Mouse (Mus musculus): ENCODE data around the gene Rgs3. TPM values are rescaled to one million over a fixed set of nuclear protein-coding genes. Genes with fewer than 3 reads are reported as not detected.

Rgs3 gene
- total RNA-seq, 2 experiments from 2014 or later: 0.30 TPM; not detected in 1

DNA sequence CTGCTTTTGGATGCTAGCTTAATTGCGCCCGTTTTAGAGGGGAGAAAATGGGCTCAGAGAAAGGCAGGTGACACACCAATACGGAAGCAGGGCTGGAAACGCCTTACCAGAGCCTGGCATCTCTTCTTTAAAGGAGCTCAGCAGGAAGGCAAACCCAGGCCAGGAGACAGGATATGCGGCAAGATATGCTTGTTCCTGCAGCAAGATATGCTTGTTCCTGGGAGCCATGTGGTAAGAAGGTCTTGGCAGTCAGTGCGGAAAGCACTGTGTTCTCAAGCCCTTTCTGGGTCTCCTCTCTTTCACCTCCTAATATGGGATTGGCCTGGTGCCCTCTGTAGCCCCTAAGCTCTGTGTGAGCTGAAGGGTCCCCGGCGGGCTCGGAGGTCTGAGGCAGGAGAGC lies 176.2 kb downstream of the Rgs3 start:
- ATAC-seq (replicated peaks; ENCODE audit: low FRiP score, poor library complexity, severe bottlenecking): no peak

DNA sequence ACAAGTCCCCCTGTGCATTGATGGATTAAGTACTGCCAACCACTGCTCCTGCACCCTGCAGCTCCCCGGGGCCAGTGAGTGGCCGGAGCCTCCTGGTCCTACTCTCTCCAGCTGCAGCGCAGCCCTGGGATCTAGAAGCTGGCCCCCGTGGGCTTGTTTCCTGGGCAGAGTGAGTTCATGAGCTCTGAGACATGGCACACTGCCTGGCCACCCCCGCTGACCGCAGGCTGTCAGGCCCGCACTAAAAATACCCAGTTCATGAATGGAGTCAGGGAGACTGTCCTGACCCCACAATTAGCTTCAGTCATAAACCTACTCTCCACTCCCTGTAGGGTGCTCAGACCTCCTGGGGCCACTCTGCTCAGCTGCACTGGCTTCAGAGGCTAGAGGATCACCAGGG lies 176.8 kb downstream of the Rgs3 start:
- ATAC-seq (replicated peaks; ENCODE audit: low FRiP score, poor library complexity, severe bottlenecking): no peak

DNA sequence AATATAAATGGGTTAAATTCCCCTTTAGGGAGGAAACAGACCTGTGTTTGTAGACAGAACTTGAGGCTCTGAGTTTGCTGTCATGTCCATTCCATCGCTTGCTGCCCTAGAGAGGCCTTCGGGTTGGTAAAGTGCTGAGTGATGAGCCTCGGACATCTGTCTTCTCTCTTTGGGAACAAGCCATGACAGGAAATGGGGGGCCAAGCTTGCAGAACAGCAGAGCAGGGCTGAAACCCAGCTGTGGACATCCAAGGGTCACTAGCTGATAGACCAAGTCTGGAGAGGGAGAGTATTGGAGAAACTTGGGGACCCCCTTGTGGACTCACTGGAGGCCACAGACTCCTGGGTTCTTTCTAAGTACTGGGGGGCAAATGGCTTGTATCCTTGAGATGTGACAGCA lies 177.3 kb downstream of the Rgs3 start:
- ATAC-seq (replicated peaks; ENCODE audit: low FRiP score, poor library complexity, severe bottlenecking): no peak

DNA sequence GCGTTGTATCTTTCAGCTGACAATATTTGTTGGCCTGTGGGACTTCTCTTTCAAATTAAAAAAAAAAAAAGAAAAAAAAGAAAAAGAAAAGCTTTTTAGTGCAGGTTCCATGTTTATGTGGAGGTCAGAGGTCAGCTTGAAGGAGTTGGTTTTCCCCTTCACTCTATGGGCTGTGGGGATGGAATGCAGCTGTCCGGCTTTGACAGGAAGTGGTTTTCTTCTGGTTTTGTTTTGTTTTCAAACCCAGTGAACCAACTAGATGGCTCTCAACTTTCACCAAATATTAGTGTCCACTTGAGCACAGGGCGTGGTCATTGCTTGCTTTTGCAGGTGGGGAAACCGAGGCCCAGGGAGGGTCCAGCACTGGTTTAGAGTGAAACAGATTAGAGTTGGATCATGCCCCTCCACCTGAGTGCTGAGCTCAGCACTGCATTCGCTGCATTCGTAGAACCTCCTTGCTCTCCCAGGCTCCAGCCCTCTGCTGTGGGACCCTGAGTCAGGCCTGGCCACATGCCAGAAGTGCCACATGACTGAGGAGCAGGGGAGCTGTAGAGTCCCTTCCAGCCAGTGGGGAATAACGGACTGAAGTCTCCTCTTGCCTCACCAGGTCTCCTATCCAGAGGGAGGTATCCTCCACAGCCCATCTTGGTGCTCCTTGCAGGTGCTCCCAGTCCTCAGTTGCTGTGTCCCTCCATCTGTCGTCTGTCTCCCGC lies 178.5 kb downstream of the Rgs3 start:
- ATAC-seq (replicated peaks; ENCODE audit: low FRiP score, poor library complexity, severe bottlenecking): no peak

DNA sequence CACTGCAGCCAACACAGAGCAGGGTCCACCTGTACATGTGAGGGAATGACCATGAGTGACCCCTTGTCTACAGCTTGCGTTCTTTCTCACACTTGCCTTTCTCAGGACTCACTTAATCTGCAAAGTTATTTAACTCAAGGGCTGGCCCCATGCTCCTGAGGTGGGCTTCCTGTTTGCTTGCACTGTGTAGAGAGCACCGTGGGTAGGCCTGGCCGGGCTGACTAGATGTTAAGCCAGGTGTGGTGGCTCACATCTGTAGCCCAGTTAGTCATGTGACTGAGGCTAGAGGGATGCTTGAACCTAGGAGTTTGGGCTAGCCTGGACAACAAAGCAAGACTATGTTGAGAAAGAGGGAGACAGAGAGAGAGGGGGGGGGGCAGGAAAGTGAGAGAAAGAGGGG lies 179.3 kb downstream of the Rgs3 start:
- no peak for ATAC-seq (replicated peaks; ENCODE audit: low FRiP score, poor library complexity, severe bottlenecking)

DNA sequence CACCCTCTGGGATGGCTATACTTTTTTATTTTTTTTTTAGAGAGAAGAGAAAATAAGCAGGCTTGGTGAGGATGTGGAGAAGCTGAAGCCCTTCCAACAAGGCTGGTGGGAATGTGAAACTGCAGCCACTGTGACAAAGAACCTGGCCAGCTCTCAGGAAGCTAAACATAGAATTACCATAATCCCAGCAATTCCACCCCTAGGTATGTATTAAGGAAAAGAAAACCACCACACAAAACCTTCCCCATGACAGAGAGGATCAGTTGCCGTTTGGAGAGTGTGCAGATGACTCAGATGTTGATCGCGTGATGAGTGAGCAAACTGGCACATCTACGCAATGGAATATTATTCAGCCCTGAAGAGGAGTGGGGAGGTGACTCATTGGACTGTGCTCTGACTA lies 179.9 kb downstream of the Rgs3 start:
- no peak for ATAC-seq (replicated peaks; ENCODE audit: low FRiP score, poor library complexity, severe bottlenecking)

DNA sequence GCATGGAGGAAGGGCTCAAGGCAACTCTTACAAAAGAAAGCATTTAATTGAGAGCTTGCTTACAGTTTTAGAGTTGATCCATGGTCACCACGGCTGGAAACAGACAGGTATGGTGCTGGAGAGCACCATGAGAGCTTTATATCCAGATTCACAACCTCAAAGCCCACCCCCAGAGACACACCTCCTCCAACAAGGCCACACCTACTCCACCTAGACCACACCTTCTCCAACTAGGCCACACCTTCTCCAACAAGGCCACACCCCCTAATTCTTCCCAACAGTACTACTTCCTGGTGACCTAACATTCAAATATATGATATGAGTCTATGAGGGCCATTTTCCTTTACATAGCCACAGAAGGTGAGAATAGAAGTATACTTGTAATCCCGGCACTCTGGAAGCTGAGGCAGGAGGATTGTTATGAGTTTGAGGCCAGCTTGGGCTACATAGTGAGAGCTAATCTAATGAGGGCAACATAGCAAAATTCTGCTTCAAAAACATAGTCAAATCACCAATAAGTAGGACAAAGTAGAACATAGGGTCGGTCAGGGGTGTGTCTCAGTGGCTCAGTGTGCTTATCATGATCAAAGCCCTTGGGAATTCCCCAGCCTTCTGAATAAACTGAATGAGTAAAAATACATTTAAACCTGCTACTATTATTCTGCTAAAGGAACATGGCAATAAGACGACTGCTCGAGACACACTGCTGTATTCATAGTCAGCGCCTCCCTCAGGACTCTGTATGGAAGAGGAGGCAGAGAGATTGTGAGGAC lies 180.8 kb downstream of the Rgs3 start:
- no peak for ATAC-seq (replicated peaks; ENCODE audit: low FRiP score, poor library complexity, severe bottlenecking)

DNA sequence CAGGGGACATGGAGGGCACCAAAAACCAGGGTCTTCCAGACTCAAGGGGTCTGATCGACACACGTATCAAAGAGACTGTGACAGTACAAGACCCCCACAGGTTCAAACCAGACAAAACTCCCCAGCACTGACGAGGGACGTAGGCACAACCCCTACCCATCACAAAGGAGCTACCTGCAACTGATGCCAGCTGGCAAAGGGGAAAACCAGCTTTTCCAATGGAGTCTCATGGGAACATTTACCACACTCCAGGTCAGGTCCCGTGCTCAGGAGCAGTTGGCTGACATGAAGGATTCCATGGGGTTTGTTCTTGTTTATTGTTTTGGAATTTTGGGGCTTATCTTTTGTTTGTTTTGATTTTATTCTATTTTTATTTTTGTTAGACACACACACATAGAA lies 181.4 kb downstream of the Rgs3 start:
- ATAC-seq (replicated peaks; ENCODE audit: low FRiP score, poor library complexity, severe bottlenecking): no peak

DNA sequence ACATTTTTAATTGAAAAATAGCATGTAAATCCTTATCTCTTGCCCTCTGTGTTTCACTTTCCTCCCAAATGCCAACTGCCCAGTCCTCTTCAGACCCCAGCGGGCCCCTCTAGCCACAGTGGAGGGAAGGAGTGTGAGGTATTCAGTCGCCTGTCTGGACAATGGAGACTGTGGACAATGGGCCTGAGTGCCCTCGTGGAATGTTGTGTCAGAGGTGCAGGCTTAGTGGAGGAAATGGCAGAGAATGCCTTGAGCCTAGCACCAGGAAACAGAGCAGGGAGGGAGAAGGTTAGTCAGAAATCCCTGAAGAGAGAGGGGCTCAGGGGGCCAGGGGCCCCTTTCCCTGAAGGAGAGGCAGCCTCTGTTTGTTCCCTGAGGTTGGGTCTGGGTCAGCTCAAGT lies 182.0 kb downstream of the Rgs3 start:
- no peak for ATAC-seq (replicated peaks; ENCODE audit: low FRiP score, poor library complexity, severe bottlenecking)

DNA sequence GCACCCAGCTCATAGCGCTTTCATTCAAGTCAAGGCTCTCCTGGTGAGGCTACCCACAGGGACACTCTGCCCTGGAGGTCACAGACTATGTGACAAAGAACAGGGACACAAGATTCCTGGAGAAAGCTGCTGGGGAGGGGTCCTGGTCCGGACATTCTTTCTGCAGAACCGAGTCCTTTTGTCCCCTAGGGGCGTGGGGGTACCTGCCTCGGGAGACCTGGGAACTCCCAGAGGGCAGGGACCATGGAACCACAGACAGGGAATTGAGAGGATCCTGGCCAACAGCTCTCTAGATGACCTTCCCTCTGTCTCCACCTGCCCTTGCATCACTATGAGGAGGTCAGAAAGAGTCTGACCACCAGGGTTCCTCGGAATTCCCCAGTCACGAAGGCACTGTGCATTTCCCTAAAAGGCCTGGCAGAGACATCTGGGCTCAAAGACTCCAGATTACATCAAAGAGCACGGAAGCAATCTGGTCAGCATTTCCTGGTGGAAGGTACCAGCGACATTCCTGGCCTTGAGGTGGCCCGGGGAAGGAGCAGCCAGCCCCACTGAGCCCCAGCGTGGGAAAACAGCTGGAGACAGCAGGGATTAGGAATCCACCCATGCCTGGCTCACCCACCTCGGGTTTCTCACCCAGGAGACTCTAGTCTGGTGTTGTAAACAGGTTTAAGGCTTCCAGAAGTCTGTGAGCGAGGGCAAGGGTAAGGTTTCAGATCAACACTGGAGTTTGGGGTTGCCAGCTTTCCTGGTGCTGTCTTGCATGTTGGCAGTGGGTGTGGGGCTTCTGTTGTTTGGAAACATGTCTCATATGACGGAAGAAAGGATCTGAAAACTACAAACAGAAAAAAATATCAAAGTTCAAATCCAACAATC lies 183.5 kb downstream of the Rgs3 start:
- ATAC-seq (replicated peaks; ENCODE audit: low FRiP score, poor library complexity, severe bottlenecking): no peak

DNA sequence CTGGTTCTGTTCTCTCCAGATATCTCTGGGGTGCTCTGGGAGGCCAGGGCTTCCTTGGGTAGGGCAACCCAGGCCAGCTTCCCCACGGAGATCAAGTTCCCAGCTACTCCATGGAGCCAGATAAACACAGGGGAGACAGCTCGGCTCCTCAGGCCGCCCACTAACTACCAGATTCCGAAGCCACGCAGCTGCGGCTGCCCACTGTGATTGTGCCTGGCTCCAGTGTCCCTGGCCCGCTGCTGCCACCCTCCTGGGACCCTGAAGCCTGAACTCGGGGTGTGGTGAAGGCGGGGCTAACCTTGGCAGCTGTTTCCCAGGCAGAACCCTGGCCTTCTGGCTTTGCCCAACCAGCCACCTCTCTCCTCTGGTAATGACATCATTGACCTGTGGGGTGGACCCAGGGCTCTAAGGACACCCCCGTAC lies 184.9 kb downstream of the Rgs3 start:
- no peak for ATAC-seq (replicated peaks; ENCODE audit: low FRiP score, poor library complexity, severe bottlenecking)

DNA sequence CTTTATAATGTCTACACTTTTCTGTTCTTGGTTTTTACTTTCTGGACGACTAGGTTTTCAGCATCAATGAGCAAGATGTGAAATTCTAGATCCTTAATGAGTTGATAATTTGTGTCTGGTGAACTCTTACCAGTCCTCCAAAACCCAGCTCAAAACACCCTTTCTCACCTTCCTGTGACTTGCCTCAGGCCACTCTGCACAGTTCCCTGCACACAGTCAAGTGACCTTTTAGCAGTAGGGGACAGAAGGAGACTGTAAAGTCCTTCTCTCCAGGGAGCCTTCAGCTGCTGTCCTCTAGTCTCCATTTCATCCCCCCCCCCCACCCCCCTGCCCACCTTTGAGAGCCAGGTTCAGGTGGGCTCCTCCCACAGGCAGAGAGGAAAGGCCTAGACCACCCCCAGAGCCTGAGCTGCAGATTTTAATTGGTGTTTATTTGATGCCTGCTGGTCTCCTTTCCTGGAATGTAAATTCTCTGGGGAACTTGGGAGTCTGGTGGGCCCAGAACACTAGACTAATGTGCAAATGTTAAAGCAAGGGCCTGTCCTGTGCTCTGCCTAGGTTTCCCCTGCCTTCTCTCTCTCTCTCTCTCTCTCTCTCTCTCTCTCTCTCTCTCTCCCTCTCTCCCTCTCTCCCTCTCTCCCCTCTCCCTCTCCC lies 185.5 kb downstream of the Rgs3 start:
- no peak for ATAC-seq (replicated peaks; ENCODE audit: low FRiP score, poor library complexity, severe bottlenecking)

Other genes starting within 250 kb of the Rgs3 start
- 23.1 and 29.9 TPM in 2 replicates for gene Fkbp15, start 199.3 kb upstream of the Rgs3 start, total RNA-seq (2015; ENCODE audit: low replicate concordance)
- 35.2 and 49.7 TPM in 2 replicates for gene Fkbp15, start 199.3 kb upstream of the Rgs3 start, total RNA-seq (2017; ENCODE audit: low replicate concordance)
- gene Slc31a1, start 199.1 kb upstream of the Rgs3 start, total RNA-seq (2015; ENCODE audit: low replicate concordance): 6.7 and 10.1 TPM in 2 replicates
- 4.2 and 4.5 TPM in 2 replicates for gene Slc31a1, start 199.1 kb upstream of the Rgs3 start, total RNA-seq (2017; ENCODE audit: low replicate concordance)
- 54.5 and 68.1 TPM in 2 replicates for gene Cdc26, start 151.2 kb upstream of the Rgs3 start, total RNA-seq (2015; ENCODE audit: low replicate concordance)
- gene Cdc26, start 151.2 kb upstream of the Rgs3 start, total RNA-seq (2017; ENCODE audit: low replicate concordance): 17.9 and 37.6 TPM in 2 replicates
- 12.6 and 15.9 TPM in 2 replicates for gene Prpf4, start 151.1 kb upstream of the Rgs3 start, total RNA-seq (2015; ENCODE audit: low replicate concordance)
- gene Prpf4, start 151.1 kb upstream of the Rgs3 start, total RNA-seq (2017; ENCODE audit: low replicate concordance): 13.6 and 14.2 TPM in 2 replicates
- gene Rnf183, start 124.6 kb upstream of the Rgs3 start, total RNA-seq (2015; ENCODE audit: low replicate concordance): not detected in 2 replicates
- gene Rnf183, start 124.6 kb upstream of the Rgs3 start, total RNA-seq (2017; ENCODE audit: low replicate concordance): not detected in 2 replicates
- gene Wdr31, start 89.0 kb upstream of the Rgs3 start, total RNA-seq (2015; ENCODE audit: low replicate concordance): 1.8 TPM in 1 of 2 replicates, not detected in the other
- gene Wdr31, start 89.0 kb upstream of the Rgs3 start, total RNA-seq (2017; ENCODE audit: low replicate concordance): 1.2 and 1.7 TPM in 2 replicates
- gene Bspry, start 79.8 kb upstream of the Rgs3 start, total RNA-seq (2015; ENCODE audit: low replicate concordance): not detected in 2 replicates
- not detected in 2 replicates for gene Bspry, start 79.8 kb upstream of the Rgs3 start, total RNA-seq (2017; ENCODE audit: low replicate concordance)
- gene Hdhd3, start 56.4 kb upstream of the Rgs3 start, total RNA-seq (2015; ENCODE audit: low replicate concordance): not detected in 2 replicates
- not detected in 2 replicates for gene Hdhd3, start 56.4 kb upstream of the Rgs3 start, total RNA-seq (2017; ENCODE audit: low replicate concordance)
- gene Alad, start 39.9 kb upstream of the Rgs3 start, total RNA-seq (2015; ENCODE audit: low replicate concordance): 510 and 532 TPM in 2 replicates
- 271 and 392 TPM in 2 replicates for gene Alad, start 39.9 kb upstream of the Rgs3 start, total RNA-seq (2017; ENCODE audit: low replicate concordance)
- 45.4 and 74.2 TPM in 2 replicates for gene Pole3, start 34.8 kb upstream of the Rgs3 start, total RNA-seq (2015; ENCODE audit: low replicate concordance)
- gene Pole3, start 34.8 kb upstream of the Rgs3 start, total RNA-seq (2017; ENCODE audit: low replicate concordance): 51.3 and 53.0 TPM in 2 replicates
- not detected in 2 replicates for gene 4933430I17Rik, start 34.5 kb upstream of the Rgs3 start, total RNA-seq (2015; ENCODE audit: low replicate concordance)
- gene 4933430I17Rik, start 34.5 kb upstream of the Rgs3 start, total RNA-seq (2017; ENCODE audit: low replicate concordance): 0.90 TPM in 1 of 2 replicates, not detected in the other